21 mouse cellular contexts compared by ENCODE assay signal in genomic region chr12:79313721-79314120, GRCm38 (mm10). TPM values are rescaled to one million over a fixed set of nuclear protein-coding genes. Genes with fewer than 3 reads are reported as not detected.
DNase-seq lines count a peak whose midpoint lies in the region; ATAC-seq and TF ChIP-seq lines count a peak whose summit lies in the region.
"Had no signal": no experiment of that assay in that cellular context is flagged by ENCODE, and none has a peak within 500 bp of the region (broad histone marks: within the 10 kb centered on the region; RNA-seq: fewer than 3 reads in every experiment).

No protein-coding gene starts in this region.

- no peak for TF ChIP-seq EP300 in liver, postnatal 0 days (IDR thresholded peaks at IDR 0.05; ENCODE audit: low read depth)

- H3K4me3 ChIP-seq in liver, postnatal 0 days (ENCODE audit: low read depth, low read length): no peak overlapping the region
- no peak overlapping the region for H3K4me3 ChIP-seq in liver, embryonic 11.5 days (ENCODE audit: low read depth, low read length)
- no peak overlapping the region for H3K4me3 ChIP-seq in forebrain, embryonic 10.5 days
- H3K4me3 ChIP-seq: embryonic facial prominence, embryonic 12.5 days; forebrain, embryonic 13.5 days; heart, embryonic 13.5 days; hindbrain, embryonic 15.5 days had no signal

- H3K36me3 ChIP-seq in liver, postnatal 0 days (replicated peaks; ENCODE audit: insufficient read depth, low read length): no peaks in the 10 kb centered on the region
- no peaks in the 10 kb centered on the region for H3K36me3 ChIP-seq in liver, embryonic 11.5 days (ENCODE audit: control insufficient read depth, insufficient read depth, low read length)
- H3K36me3 ChIP-seq in forebrain, embryonic 10.5 days (replicated peaks): peaks cover 3% of the 10 kb centered on the region; the same call in 1 of the 2 replicates
- H3K36me3 ChIP-seq: embryonic facial prominence, embryonic 12.5 days; hindbrain, embryonic 15.5 days had no signal

- H3K4me1 ChIP-seq in liver, postnatal 0 days (ENCODE audit: insufficient read depth): peaks cover 6% of the 10 kb centered on the region; the same call in 1 of the 2 replicates
- H3K4me1 ChIP-seq in liver, embryonic 11.5 days (replicated peaks; ENCODE audit: control insufficient read depth, insufficient read depth, low read length): no peaks in the 10 kb centered on the region
- H3K4me1 ChIP-seq in forebrain, embryonic 10.5 days: no peaks in the 10 kb centered on the region
- H3K4me1 ChIP-seq: embryonic facial prominence, embryonic 12.5 days; forebrain, embryonic 13.5 days; heart, embryonic 13.5 days; hindbrain, embryonic 15.5 days had no signal

- no peak overlapping the region for H3K27ac ChIP-seq in liver, postnatal 0 days (ENCODE audit: low read depth)
- no peak overlapping the region for H3K27ac ChIP-seq in liver, embryonic 11.5 days (ENCODE audit: low read depth, low read length)
- H3K27ac ChIP-seq in forebrain, embryonic 10.5 days: no peak overlapping the region
- H3K27ac ChIP-seq: embryonic facial prominence, embryonic 12.5 days; forebrain, embryonic 13.5 days; heart, embryonic 13.5 days; hindbrain, embryonic 15.5 days had no signal

- 0 out of 2 replicates have a peak, but pooled peaks have one; percentile 19 for ATAC-seq in liver, postnatal 0 days
- ATAC-seq in liver, embryonic 11.5 days (replicated peaks; ENCODE audit: low FRiP score): no peak
- ATAC-seq: CD4-positive, CD25-positive, alpha-beta regulatory T cell, adult 4 months; forebrain, embryonic 13.5 days; forebrain, postnatal 0 days had no signal

- no peak for TF ChIP-seq CTCF in liver, postnatal 0 days (IDR thresholded peaks at IDR 0.05; ENCODE audit: low read depth)

- peak; percentile 67 for DNase-seq in heart, adult 11 months
- DNase-seq in heart, adult 18-20 months: no peak
- no peak for DNase-seq in liver, postnatal 0 days
- DNase-seq in liver, embryonic 11.5 days (ENCODE audit: low spot score): no peak
- DNase-seq in retina, postnatal 1 day: peak; percentile 49
- no peak for DNase-seq in forebrain, embryonic 10.5 days (ENCODE audit: extremely low spot score, low spot score)
- no peak for DNase-seq in layer of hippocampus, adult 11-12 months (ENCODE audit: low spot score)
- DNase-seq: adrenal gland, postnatal 14 days; B cell, adult 2 months; cerebellum, adult 11-12 months; cerebellum, adult 9-10 months; cerebellum, postnatal 25 days; forebrain, postnatal 0 days; gastrocnemius, postnatal 14 days; heart, postnatal 36 days had no signal

- no peak overlapping the region for H3K4me2 ChIP-seq in liver, postnatal 0 days (ENCODE audit: low read depth, low read length)
- no peak overlapping the region for H3K4me2 ChIP-seq in liver, embryonic 11.5 days
- H3K4me2 ChIP-seq: embryonic facial prominence, embryonic 12.5 days; forebrain, embryonic 13.5 days; heart, embryonic 13.5 days; hindbrain, embryonic 15.5 days had no signal

- H3K27me3 ChIP-seq in liver, postnatal 0 days (ENCODE audit: insufficient read depth, low read length): no peaks in the 10 kb centered on the region
- no peaks in the 10 kb centered on the region for H3K27me3 ChIP-seq in liver, embryonic 11.5 days (replicated peaks; ENCODE audit: control insufficient read depth, insufficient read depth, low read length)
- no peaks in the 10 kb centered on the region for H3K27me3 ChIP-seq in forebrain, embryonic 10.5 days (ENCODE audit: poor library complexity, severe bottlenecking)
- H3K27me3 ChIP-seq: embryonic facial prominence, embryonic 12.5 days; forebrain, embryonic 13.5 days; heart, embryonic 13.5 days; hindbrain, embryonic 15.5 days had no signal

- H3K9ac ChIP-seq in liver, postnatal 0 days (replicated peaks): no peak overlapping the region
- no peak overlapping the region for H3K9ac ChIP-seq in liver, embryonic 11.5 days (ENCODE audit: low read depth, low read length)
- H3K9ac ChIP-seq: embryonic facial prominence, embryonic 12.5 days; forebrain, embryonic 13.5 days; forebrain, postnatal 0 days; heart, embryonic 13.5 days; hindbrain, embryonic 15.5 days had no signal

- no peaks in the 10 kb centered on the region for H3K9me3 ChIP-seq in liver, postnatal 0 days (ENCODE audit: low read length)
- no peaks in the 10 kb centered on the region for H3K9me3 ChIP-seq in liver, embryonic 11.5 days (ENCODE audit: control insufficient read depth, low read length)
- no peaks in the 10 kb centered on the region for H3K9me3 ChIP-seq in forebrain, embryonic 10.5 days
- H3K9me3 ChIP-seq: embryonic facial prominence, embryonic 12.5 days; forebrain, embryonic 13.5 days; G1E; heart, embryonic 13.5 days; hindbrain, embryonic 15.5 days had no signal

- 75% methylated on average over 4 of the region's 4 CpGs for WGBS in liver, postnatal 0 days (ENCODE audit: insufficient replicate concordance)
- WGBS in liver, embryonic 11.5 days: 78% methylated on average over 4 of the region's 4 CpGs
- WGBS in forebrain, embryonic 10.5 days: 87% methylated on average over 4 of the region's 4 CpGs

RNA-seq across cellular contexts. Expression of gene Rad51b, which starts 16.6 kb away (rescaled TPM):
- under 1 TPM; 0.62 to 0.64 TPM for total RNA-seq in heart, adult 18-20 months (2021)
- 2.5 TPM in 2 replicates for polyA plus RNA-seq in liver, postnatal 0 days (2015; fragmentation: Nextera tagmentation; extraction: Ambion mirVana)
- polyA plus RNA-seq in liver, embryonic 11.5 days (2014; fragmentation: Nextera tagmentation; extraction: Ambion mirVana): 7.7 and 8.3 TPM in 2 replicates
- polyA plus RNA-seq in forebrain, embryonic 10.5 days (2016; fragmentation: Nextera tagmentation; extraction: Ambion mirVana): 7.1 and 7.5 TPM in 2 replicates

RNA-seq across cellular contexts. Expression of gene Zfyve26, which starts 17.6 kb away (rescaled TPM):
- 10 to 100 TPM; 13.5 to 14.3 TPM for total RNA-seq in heart, adult 18-20 months (2021)
- polyA plus RNA-seq in liver, postnatal 0 days (2015; fragmentation: Nextera tagmentation; extraction: Ambion mirVana): 4.2 and 4.8 TPM in 2 replicates
- 16.2 and 18.0 TPM in 2 replicates for polyA plus RNA-seq in liver, embryonic 11.5 days (2014; fragmentation: Nextera tagmentation; extraction: Ambion mirVana)
- polyA plus RNA-seq in forebrain, embryonic 10.5 days (2016; fragmentation: Nextera tagmentation; extraction: Ambion mirVana): 13.9 and 15.9 TPM in 2 replicates

Comparison
In these comparisons a context has a peak if more than half of its experiments do, and no peak if none do; other contexts are left out.
1. DNase-seq: peak in heart, adult 11 months (single experiment) and retina, postnatal 1 day (single experiment); none in heart, adult 18-20 months (0 of 2), liver, postnatal 0 days (single experiment), liver, embryonic 11.5 days (single experiment), forebrain, embryonic 10.5 days (single experiment) and layer of hippocampus, adult 11-12 months (single experiment).